Mouse (Mus musculus) small intestine, adult 2 months (tissue): ENCODE data around the gene Spats2. TPM values are rescaled to one million over a fixed set of nuclear protein-coding genes. Genes with fewer than 3 reads are reported as not detected.
"Not testable (repeated sequence)": the region's sequence is repeated elsewhere in the genome, so short reads cannot be mapped to it uniquely, and the experiment has no call there.

ENCODE experiments used
- H3K27ac ChIP-seq: fragments of 200-500 bp; 2 replicates; pipeline ENCODE4 v1.5.1; 2012; ENCODE audit warnings: low read depth, low read length, control low read depth, inconsistent platforms; ENCODE audit not compliant: insufficient read depth
- H3K27me3 ChIP-seq: fragments of 200-500 bp; 2 replicates; pipeline ENCODE4 v1.6.1; 2012; ENCODE audit warnings: mild to moderate bottlenecking, moderate library complexity, low read length, inconsistent platforms; ENCODE audit not compliant: control insufficient read depth, insufficient read depth
- H3K36me3 ChIP-seq: fragments of 200-500 bp; 2 replicates; pipeline ENCODE4 v1.6.1; 2012; ENCODE audit warnings: mild to moderate bottlenecking, low read length, control low read depth, inconsistent platforms; ENCODE audit not compliant: control insufficient read depth, insufficient read depth
- H3K4me1 ChIP-seq: fragments of 200-500 bp; 2 replicates; pipeline ENCODE4 v1.6.1; 2012; ENCODE audit warnings: low read length, inconsistent platforms, mixed read lengths; ENCODE audit not compliant: control insufficient read depth, insufficient read depth, insufficient read length
- H3K4me3 ChIP-seq: fragments of 200-500 bp; 2 replicates; pipeline ENCODE4 v1.5.1; 2012; ENCODE audit warnings: low read depth, mild to moderate bottlenecking, control low read depth, inconsistent platforms, low read length, moderate library complexity
- CTCF ChIP-seq: fragments of 200-500 bp; IDR thresholded peaks from 2 replicates; pipeline ENCODE4 v1.5.1; 2012; ENCODE audit warnings: low read depth, mild to moderate bottlenecking, control low read depth, inconsistent platforms, low read length, moderate library complexity, mixed read lengths; ENCODE audit not compliant: insufficient replicate concordance, insufficient read length; ENCODE audit errors: extremely low read depth
- POLR2A ChIP-seq: fragments of 200-500 bp; IDR thresholded peaks from 2 replicates; pipeline ENCODE4 v1.6.1; 2012; ENCODE audit warnings: low read depth, mild to moderate bottlenecking, control low read depth, inconsistent platforms, low read length, moderate library complexity
- WGBS: fragments of 180-500 bp; shearing (Covaris S2); methylation state at CpG from one replicate; pipeline ENCODE4 v1.1.7; 2018; 5-methylcytosine and 5-hydroxymethylcytosine counted together
- polyA plus RNA-seq: library from polyadenylated mRNA; depleted of rRNA; stranded (reverse); fragments of >200 nt; gene quantifications from 2 replicates; pipeline ENCODE4 v1.2.3, GENCODE M21; 2012; rRNA removed

Gene Spats2
- polyA plus RNA-seq, result 1.6 and 3.9 TPM in 2 replicates

DNA sequence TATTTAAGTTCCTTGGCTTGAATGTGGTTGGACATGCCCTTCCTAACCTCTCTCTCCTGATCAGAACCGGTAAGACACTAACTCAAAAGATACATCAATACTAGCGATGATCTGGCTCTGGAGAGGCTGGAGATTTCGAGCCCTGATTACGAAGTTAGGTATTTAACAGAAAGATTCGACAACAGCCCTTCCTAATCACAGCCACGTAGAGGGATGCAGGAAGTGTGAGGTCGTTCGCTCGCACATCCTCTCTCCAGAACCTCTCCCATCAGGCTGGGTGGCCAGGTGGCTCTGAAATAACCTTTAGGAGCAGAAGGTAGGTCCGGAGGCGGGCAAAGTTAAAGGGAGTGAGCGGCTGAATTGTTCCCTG lies at the start of gene Spats2:
TSS of gene Spats2 (plus strand) at position 206 of the 370 bp plus-strand sequence.
- Histone ChIP-seq H3K4me3 (peak within 1 kb of the TSS; percentile 91), H3K36me3 (no peaks in the 10 kb centered on the region), H3K4me1 (peaks cover 3% of the 10 kb centered on the region; the same call in 1 of the 2 replicates), H3K27me3 (no peaks in the 10 kb centered on the region; the same call in 1 of the 2 replicates), H3K27ac (peak within 1 kb of the TSS; percentile 69)
- WGBS, result under 1% methylated on average over 12 of the region's 12 CpGs
- TF ChIP-seq POLR2A (no peak), CTCF (no peak)

DNA sequence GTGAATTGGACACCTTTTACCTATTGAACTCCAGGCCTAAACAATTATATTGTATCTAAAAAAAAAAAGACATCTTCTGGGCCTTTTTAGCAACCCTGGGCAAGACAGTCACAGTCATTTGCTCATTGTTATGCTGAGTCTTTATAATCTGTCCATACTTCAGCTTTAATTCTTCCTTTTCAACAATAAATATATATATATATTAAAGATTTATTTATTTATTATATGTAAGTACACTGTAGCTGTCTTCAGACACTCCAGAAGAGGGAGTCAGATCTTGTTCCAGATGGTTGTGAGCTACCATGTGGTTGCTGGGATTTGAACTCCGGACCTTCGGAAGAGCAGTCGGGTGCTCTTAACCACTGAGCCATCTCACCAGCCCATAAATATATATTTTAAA lies 49.7 kb upstream of the Spats2 start:
- 100% methylated on average over 3 of the region's 3 CpGs for WGBS
- not testable (repeated sequence) for H3K4me3 ChIP-seq, H3K4me1 ChIP-seq, H3K36me3 ChIP-seq, H3K27ac ChIP-seq, H3K27me3 ChIP-seq

DNA sequence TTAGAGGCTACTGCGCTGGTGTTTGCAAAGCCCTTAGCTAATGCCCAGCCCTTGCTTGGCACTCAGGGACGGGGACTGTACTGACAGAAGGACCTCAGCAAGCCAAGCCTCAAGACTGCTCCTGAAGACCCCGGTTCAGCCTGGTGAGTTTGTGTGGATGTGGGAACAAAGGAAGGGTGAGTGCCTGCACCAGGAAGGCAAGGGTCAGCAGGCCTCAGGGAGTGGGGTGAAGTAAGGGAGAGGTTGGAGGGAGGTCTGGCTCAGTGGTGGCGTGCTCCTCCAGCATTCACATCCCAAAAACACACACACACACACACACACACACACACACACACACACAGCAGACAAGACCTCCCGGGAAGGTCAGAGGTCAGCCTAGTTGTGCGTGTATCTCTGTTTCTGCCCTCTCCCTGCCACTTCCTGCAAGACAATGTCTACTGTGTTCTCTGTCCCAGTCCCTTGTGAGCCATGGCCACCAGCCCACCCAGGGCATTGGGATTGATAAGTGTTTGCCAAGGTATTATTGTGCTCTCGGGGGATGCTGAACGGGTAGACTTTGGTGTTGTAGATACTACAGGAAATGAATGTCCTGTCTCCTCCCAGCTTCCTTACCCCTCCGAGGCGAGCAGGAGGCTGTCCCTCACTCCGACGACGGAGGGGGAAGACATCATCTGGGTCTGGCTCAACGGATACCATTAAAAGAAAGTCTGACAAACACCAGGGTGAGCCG lies 47.4 kb upstream of the Spats2 start:
- peaks cover 6% of the 10 kb centered on the region for H3K4me1 ChIP-seq
- H3K36me3 ChIP-seq, result peaks cover 3% of the 10 kb centered on the region; the same call in 1 of the 2 replicates
- no peak overlapping the region for H3K27ac ChIP-seq
- no peaks in the 10 kb centered on the region for H3K27me3 ChIP-seq
- WGBS, result 86% methylated on average over 15 of the region's 15 CpGs
- no peak for TF ChIP-seq CTCF
- no peak for TF ChIP-seq POLR2A
- H3K4me3 ChIP-seq, result no peak overlapping the region

DNA sequence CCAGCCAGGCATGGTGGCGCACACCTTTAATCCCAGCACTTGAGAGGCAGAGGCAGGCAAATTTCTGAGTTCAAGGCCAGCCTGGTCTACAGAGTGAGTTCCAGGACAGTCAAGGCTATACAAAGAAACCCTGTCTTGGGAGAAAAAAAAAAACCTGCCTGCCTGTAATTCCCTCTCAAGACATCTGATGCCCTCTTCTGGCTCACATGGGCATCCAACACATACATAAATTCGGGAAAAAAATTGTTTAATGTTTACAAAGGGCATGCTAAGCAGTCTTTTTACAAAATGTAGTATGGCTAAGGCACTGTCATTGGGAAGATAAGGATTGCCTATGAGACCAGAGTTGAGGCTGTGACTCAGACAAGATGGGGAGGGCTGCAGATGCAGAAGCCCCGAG lies 45.9 kb upstream of the Spats2 start:
- peaks cover 11% of the 10 kb centered on the region; the same call in 1 of the 2 replicates for H3K4me1 ChIP-seq
- TF ChIP-seq CTCF (no peak), POLR2A (no peak)
- no peak overlapping the region for H3K27ac ChIP-seq
- peaks cover 3% of the 10 kb centered on the region; the same call in 1 of the 2 replicates for H3K36me3 ChIP-seq
- no peaks in the 10 kb centered on the region for H3K27me3 ChIP-seq
- 71% methylated on average over 3 of the region's 3 CpGs for WGBS
- no peak overlapping the region for H3K4me3 ChIP-seq

DNA sequence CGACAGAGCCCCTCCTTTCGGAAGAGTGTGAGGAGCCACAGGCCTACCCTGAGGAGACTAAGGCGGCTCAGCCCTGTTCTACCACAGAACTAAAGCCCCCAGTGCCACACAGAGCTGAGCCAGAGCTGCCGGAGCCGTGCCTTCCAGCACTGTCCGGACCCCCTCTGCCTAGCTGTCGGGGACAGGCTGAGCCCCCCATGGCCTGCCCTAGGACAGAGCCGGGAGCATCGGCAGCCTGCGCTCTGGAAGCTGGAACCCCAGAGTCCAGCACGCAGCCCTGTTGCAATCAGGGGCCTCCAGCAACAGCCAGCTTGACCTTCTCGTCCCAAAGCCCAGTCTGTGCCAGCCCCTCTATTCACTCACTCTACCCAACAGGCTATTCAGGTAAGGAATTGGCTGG lies 43.4 kb upstream of the Spats2 start:
- H3K4me1 ChIP-seq, result peaks cover 14% of the 10 kb centered on the region; the same call in 1 of the 2 replicates
- TF ChIP-seq POLR2A, result no peak
- TF ChIP-seq CTCF, result no peak
- H3K27ac ChIP-seq, result no peak overlapping the region
- H3K36me3 ChIP-seq, result peaks cover 3% of the 10 kb centered on the region; the same call in 1 of the 2 replicates
- no peak overlapping the region for H3K4me3 ChIP-seq
- H3K27me3 ChIP-seq, result peaks cover 5% of the 10 kb centered on the region; the same call in 1 of the 2 replicates
- WGBS, result 97% methylated on average over 12 of the region's 12 CpGs

DNA sequence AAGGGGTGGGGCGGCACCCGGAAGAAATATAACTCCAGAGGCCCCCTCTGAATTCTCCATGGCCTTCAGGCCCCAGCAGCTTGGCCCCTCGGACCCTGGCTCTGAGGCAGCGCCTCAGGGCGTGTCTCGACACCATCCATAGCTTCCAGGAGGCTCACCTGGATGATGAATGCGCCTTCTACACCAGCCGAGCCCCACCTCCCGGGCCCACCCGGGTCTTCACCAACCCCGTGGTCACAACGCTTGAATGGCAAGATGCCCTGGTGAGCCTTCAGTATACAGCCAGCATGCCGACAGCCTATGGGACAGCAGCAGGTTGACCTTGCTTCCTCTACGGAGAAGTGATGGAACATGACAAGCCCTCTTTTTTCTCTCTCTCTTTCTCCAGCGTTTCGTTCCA lies 42.9 kb upstream of the Spats2 start:
- Histone ChIP-seq H3K36me3 (peaks cover 3% of the 10 kb centered on the region; the same call in 1 of the 2 replicates), H3K4me3 (no peak overlapping the region), H3K27me3 (peaks cover 10% of the 10 kb centered on the region), H3K27ac (no peak overlapping the region), H3K4me1 (peaks cover 14% of the 10 kb centered on the region; the same call in 1 of the 2 replicates)
- TF ChIP-seq CTCF, result no peak
- TF ChIP-seq POLR2A, result no peak
- 80% methylated on average over 16 of the region's 16 CpGs for WGBS

DNA sequence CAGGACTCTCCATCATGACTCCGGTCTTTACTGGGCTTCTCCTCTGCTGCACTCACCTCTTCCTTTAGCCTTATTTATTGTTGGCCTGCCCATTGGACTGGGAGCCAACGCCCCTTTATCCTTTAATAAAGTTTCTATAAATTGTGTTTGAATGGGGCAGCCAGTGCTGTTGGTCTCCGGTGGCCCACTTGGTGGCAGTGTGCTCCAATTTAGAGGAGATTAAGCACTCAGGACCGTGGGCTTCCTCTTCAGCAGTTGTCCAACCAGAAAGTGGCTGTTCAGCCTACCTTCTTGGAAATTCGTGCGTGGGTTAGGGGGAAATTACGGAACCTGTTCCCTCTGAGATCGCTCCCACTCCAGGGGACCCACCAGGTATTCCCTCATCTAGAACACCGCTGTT lies 42.5 kb upstream of the Spats2 start:
- Histone ChIP-seq H3K27ac (no peak overlapping the region), H3K27me3 (peaks cover 14% of the 10 kb centered on the region), H3K36me3 (peaks cover 1% of the 10 kb centered on the region; the same call in 1 of the 2 replicates), H3K4me1 (peaks cover 17% of the 10 kb centered on the region), H3K4me3 (no peak overlapping the region)
- WGBS, result 42% methylated on average over 9 of the region's 9 CpGs
- TF ChIP-seq POLR2A (no peak), CTCF (peak; percentile 70; the same call in 1 of the 2 replicates)
